Mouse (Mus musculus): Measurements from ENCODE around the gene Polr2l. TPM values are rescaled to one million over a fixed set of nuclear protein-coding genes. Genes with fewer than 3 reads are reported as not detected.
"Not testable (repeated sequence)": the region's sequence is repeated elsewhere in the genome, so short reads cannot be mapped to it uniquely, and the experiment has no call there.

The Polr2l gene
- polyA plus RNA-seq, 1 experiment: 39.3 TPM

DNA sequence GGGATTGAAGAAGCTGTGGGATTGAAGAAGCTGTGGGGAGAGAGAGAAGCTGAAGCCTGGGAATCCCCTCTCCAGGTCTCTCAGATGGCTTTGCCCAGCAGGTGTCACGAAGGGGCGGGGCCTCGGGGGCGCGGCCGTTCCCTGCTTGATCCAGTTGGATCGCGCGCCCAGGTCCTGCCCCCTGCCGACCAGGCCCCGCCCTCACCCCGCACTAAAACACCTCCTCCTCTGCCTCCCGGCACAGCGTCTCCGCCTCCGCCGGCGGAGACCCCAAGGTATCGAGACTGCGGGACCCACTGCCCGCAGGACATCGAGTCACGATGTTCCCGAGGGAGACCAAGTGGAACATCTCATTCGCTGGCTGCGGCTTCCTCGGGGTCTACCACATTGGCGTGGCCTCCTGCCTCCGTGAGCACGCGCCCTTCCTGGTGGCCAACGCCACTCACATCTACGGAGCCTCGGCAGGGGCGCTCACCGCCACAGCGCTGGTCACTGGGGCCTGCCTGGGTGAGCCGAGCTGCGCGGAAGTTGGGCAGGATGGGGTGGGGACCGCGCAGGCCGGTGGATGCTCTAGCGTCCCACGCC lies 19.9 kb downstream of the Polr2l start, which contains the start of gene Pnpla2:
Pnpla2 (plus strand) TSS at position 232 of the 585 bp plus-strand sequence.
- Histone ChIP-seq H3K36me3 (ENCODE audit: control insufficient read depth, insufficient read depth, low read length) (no peaks in the 10 kb centered on the region), H3K27ac (ENCODE audit: control insufficient read depth, insufficient read depth, low read length) (peak within 1 kb of the TSS; percentile 11; the same call in 1 of the 2 replicates), H3K27me3 (ENCODE audit: control insufficient read depth, insufficient read depth, low read length) (no peaks in the 10 kb centered on the region), H3K4me3 (ENCODE audit: control insufficient read depth, insufficient read depth, low read length) (peak within 1 kb of the TSS; percentile 67), H3K4me1 (replicated peaks; ENCODE audit: control insufficient read depth, insufficient read depth, low read length) (peaks cover 20% of the 10 kb centered on the region)
- under 1% methylated on average over 44 of the region's 45 CpGs for WGBS
- 0 out of 2 replicates have a peak, but pooled peaks have one; percentile 42 for TF ChIP-seq CTCF (IDR thresholded peaks at IDR 0.05; ENCODE audit: borderline replicate concordance, control insufficient read depth, extremely low read depth, insufficient read depth, low read length, poor library complexity)
- TF ChIP-seq POLR2A (IDR thresholded peaks at IDR 0.05; ENCODE audit: control insufficient read depth, extremely low read depth, insufficient read depth, low read length, poor library complexity): peak; percentile 94
- peak; percentile 96 for DNase-seq

DNA sequence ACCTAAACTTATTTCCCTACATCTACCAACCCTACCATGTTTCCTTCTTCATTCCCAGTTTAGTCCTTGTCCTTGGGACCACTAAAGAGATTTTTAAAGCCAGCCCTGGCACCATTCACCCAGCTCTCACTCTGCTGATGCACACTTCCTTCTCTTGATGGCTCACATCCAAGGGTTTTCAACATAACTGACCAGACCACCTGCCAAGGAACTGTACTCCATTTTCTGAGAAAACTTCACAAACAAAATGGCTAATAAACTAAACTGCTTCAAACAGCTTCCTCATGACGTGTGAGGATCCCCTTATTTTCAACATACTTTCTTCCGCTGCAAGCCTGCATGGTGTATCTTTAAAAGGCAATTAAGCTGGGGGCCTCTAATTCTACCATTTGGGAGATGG lies 21.3 kb downstream of the Polr2l start:
- no peak overlapping the region for H3K4me3 ChIP-seq (ENCODE audit: control insufficient read depth, insufficient read depth, low read length)
- 76% methylated on average over 2 of the region's 2 CpGs for WGBS
- peaks cover 22% of the 10 kb centered on the region for H3K4me1 ChIP-seq (replicated peaks; ENCODE audit: control insufficient read depth, insufficient read depth, low read length)
- TF ChIP-seq POLR2A (IDR thresholded peaks at IDR 0.05; ENCODE audit: control insufficient read depth, extremely low read depth, insufficient read depth, low read length, poor library complexity) (no peak), CTCF (IDR thresholded peaks at IDR 0.05; ENCODE audit: borderline replicate concordance, control insufficient read depth, extremely low read depth, insufficient read depth, low read length, poor library complexity) (no peak)
- no peak overlapping the region for H3K27ac ChIP-seq (ENCODE audit: control insufficient read depth, insufficient read depth, low read length)
- peaks cover 1% of the 10 kb centered on the region; the same call in 1 of the 2 replicates for H3K36me3 ChIP-seq (ENCODE audit: control insufficient read depth, insufficient read depth, low read length)
- DNase-seq: no peak
- H3K27me3 ChIP-seq (ENCODE audit: control insufficient read depth, insufficient read depth, low read length): no peaks in the 10 kb centered on the region

GRCm38 (mm10) chr7:141451928-141452327 lies 23.0 kb downstream of the Polr2l start:
- peaks cover 3% of the 10 kb centered on the region; the same call in 1 of the 2 replicates for H3K36me3 ChIP-seq (ENCODE audit: control insufficient read depth, insufficient read depth, low read length)
- TF ChIP-seq CTCF (IDR thresholded peaks at IDR 0.05; ENCODE audit: borderline replicate concordance, control insufficient read depth, extremely low read depth, insufficient read depth, low read length, poor library complexity): no peak
- TF ChIP-seq POLR2A (IDR thresholded peaks at IDR 0.05; ENCODE audit: control insufficient read depth, extremely low read depth, insufficient read depth, low read length, poor library complexity): no peak
- no peaks in the 10 kb centered on the region for H3K27me3 ChIP-seq (ENCODE audit: control insufficient read depth, insufficient read depth, low read length)
- no peak overlapping the region for H3K4me3 ChIP-seq (ENCODE audit: control insufficient read depth, insufficient read depth, low read length)
- DNase-seq: no peak
- H3K27ac ChIP-seq (ENCODE audit: control insufficient read depth, insufficient read depth, low read length): no peak overlapping the region
- peaks cover 25% of the 10 kb centered on the region for H3K4me1 ChIP-seq (replicated peaks; ENCODE audit: control insufficient read depth, insufficient read depth, low read length)

DNA sequence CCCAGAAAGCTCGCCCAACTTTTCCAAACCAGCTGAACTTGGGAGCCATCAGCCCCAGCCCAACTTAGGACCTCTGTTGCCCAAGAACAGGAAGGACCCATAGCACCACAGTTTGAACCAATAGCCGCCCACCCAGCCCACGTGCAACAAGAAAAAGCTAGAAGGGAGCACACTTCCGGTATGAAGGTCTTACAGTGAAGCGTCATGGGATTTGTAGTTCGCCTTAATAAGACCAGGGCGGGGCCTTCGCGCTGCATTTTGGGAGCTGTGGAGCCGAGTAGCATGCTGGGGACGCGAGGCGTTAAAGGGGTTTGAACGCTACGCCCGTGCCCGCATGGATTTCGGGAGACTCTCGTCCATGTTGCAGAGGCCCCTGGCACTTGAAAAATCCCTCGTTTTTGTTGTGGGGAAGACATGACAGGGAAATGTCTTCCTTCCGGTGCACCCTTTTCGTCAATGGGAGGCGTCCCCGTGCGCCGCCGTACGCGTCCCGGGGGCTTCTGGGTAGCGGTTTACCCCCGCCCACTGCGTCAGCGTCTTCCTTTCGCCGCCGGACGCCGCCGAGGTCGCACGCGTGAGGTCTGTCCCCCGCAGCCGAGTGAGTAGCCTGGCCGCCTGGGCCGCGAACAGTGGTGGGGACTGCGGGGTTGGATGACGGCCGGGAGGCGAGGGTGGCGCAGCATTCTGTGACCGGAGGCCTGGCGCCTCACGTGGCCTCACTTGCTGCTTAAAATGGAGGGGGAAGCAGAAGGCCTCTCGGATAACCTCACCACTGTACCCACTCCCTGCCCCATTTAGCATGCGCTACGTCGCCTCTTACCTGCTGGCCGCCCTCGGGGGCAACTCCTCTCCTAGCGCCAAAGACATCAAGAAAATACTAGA lies 27.6 kb downstream of the Polr2l start, which contains the start of gene Rplp2:
Rplp2 (plus strand) TSS at position 261 of the 882 bp plus-strand sequence.
- peaks cover 21% of the 10 kb centered on the region for H3K4me1 ChIP-seq (replicated peaks; ENCODE audit: control insufficient read depth, insufficient read depth, low read length)
- H3K36me3 ChIP-seq (ENCODE audit: control insufficient read depth, insufficient read depth, low read length): peaks cover 3% of the 10 kb centered on the region; the same call in 1 of the 2 replicates
- peak; percentile 94 for DNase-seq
- TF ChIP-seq CTCF (IDR thresholded peaks at IDR 0.05; ENCODE audit: borderline replicate concordance, control insufficient read depth, extremely low read depth, insufficient read depth, low read length, poor library complexity) (no peak; the same call in 1 of the 2 replicates), POLR2A (IDR thresholded peaks at IDR 0.05; ENCODE audit: control insufficient read depth, extremely low read depth, insufficient read depth, low read length, poor library complexity) (peak; percentile 85)
- H3K27me3 ChIP-seq (ENCODE audit: control insufficient read depth, insufficient read depth, low read length): no peaks in the 10 kb centered on the region
- peak within 1 kb of the TSS; percentile 92 for H3K4me3 ChIP-seq (ENCODE audit: control insufficient read depth, insufficient read depth, low read length)
- WGBS: under 1% methylated on average over 63 of the region's 63 CpGs
- H3K27ac ChIP-seq (ENCODE audit: control insufficient read depth, insufficient read depth, low read length): peak within 1 kb of the TSS; percentile 79

- peaks cover 24% of the 10 kb centered on the region for H3K4me1 ChIP-seq (replicated peaks; ENCODE audit: control insufficient read depth, insufficient read depth, low read length)
- H3K4me3 ChIP-seq (ENCODE audit: control insufficient read depth, insufficient read depth, low read length): not testable (repeated sequence)
- WGBS: 93% methylated on average over 3 of the region's 3 CpGs
Observed at GRCm38 (mm10) chr7:141446374-141446773, 28.6 kb downstream of the Polr2l start.

DNA sequence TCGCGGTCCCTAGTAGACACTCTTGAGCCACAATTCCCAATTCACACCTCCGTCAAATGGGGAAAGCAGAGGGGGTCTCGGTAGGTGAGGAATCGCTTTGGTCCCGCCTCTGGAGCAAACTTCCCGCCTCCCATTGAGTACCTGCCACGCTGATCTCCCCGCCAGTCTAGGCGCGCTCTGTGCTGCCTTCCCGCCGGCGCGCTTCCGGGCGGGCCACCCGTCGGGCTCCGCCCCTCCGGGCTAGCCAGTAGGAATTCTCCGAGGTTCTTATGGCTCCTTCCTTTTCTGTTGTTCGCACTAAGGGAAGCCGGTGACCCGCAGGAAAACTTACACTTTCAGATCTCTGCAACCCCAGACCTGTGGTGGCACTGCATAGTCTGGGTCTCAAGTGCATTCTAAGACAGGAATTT lies 31.1 kb downstream of the Polr2l start, which contains the start of gene Pidd1:
Pidd1 (minus strand) TSS at position 198 of the 410 bp plus-strand sequence.
- Histone ChIP-seq H3K27me3 (ENCODE audit: control insufficient read depth, insufficient read depth, low read length) (no peaks in the 10 kb centered on the region), H3K36me3 (ENCODE audit: control insufficient read depth, insufficient read depth, low read length) (peaks cover 3% of the 10 kb centered on the region; the same call in 1 of the 2 replicates), H3K4me1 (replicated peaks; ENCODE audit: control insufficient read depth, insufficient read depth, low read length) (peaks cover 24% of the 10 kb centered on the region), H3K4me3 (ENCODE audit: control insufficient read depth, insufficient read depth, low read length) (peak within 1 kb of the TSS; percentile 59), H3K27ac (ENCODE audit: control insufficient read depth, insufficient read depth, low read length) (no peak within 1 kb of the TSS)
- peak; percentile 67 for DNase-seq
- 0 out of 2 replicates have a peak, but pooled peaks have one; percentile 19 for TF ChIP-seq CTCF (IDR thresholded peaks at IDR 0.05; ENCODE audit: borderline replicate concordance, control insufficient read depth, extremely low read depth, insufficient read depth, low read length, poor library complexity)
- TF ChIP-seq POLR2A (IDR thresholded peaks at IDR 0.05; ENCODE audit: control insufficient read depth, extremely low read depth, insufficient read depth, low read length, poor library complexity): 0 out of 2 replicates have a peak, but pooled peaks have one; percentile 30
- 1% methylated on average over 25 of the region's 25 CpGs for WGBS

More at GRCm38 (mm10) chr7:141446374-141446773, 28.6 kb downstream of the Polr2l start:
- H3K36me3 ChIP-seq (ENCODE audit: control insufficient read depth, insufficient read depth, low read length); H3K27me3 ChIP-seq (ENCODE audit: control insufficient read depth, insufficient read depth, low read length); H3K27ac ChIP-seq (ENCODE audit: control insufficient read depth, insufficient read depth, low read length); DNase-seq: not testable (repeated sequence)

All from thymus, adult 2 months (tissue).